Mouse (Mus musculus) heart, postnatal 4 days (tissue): Measurements from ENCODE around the gene Agbl5. TPM values are rescaled to one million over a fixed set of nuclear protein-coding genes. Genes with fewer than 3 reads are reported as not detected.

Experiments
- DNase-seq: peaks from one replicate; pipeline ENCODE4 v3.0.0; 2021
- total RNA-seq, 2 experiments: library from RNA; stranded (reverse); gene quantifications; 2 replicates each; pipeline ENCODE4 v1.2.3; 2021

Gene Agbl5
- total RNA-seq, 2 experiments from 2014 or later = 11.8 to 12.7 TPM

- no peak for DNase-seq
Observed at GRCm38 (mm10) chr5:30954065-30954464, 65.6 kb downstream of the Agbl5 start.

- no peak for DNase-seq
Observed at GRCm38 (mm10) chr5:30954556-30954955, 66.1 kb downstream of the Agbl5 start.

GRCm38 (mm10) chr5:30955751-30956150, 67.3 kb downstream of the Agbl5 start:
- no peak for DNase-seq

Other genes with a start within 250 kb of the Agbl5 start
- 10 to 100 TPM; 35.1 to 38.5 TPM for gene Slc35f6, start 240.8 kb upstream of the Agbl5 start, total RNA-seq
- 100 to 1,000 TPM; 141 to 145 TPM for gene Cenpa, start 221.9 kb upstream of the Agbl5 start, total RNA-seq
- gene Dpysl5, start 177.1 kb upstream of the Agbl5 start, total RNA-seq = 1 to 10 TPM; 1.6 to 2.0 TPM
- gene Mapre3, start 74.1 kb upstream of the Agbl5 start, total RNA-seq = 10 to 100 TPM; 16.2 to 18.9 TPM
- 10 to 100 TPM; 44.4 to 50.0 TPM for gene Tmem214, start 20.7 kb upstream of the Agbl5 start, total RNA-seq
- gene Ost4, start 19.1 kb downstream of the Agbl5 start, total RNA-seq = 100 to 1,000 TPM; 170 TPM
- gene Emilin1, start 24.7 kb downstream of the Agbl5 start, total RNA-seq = 10 to 100 TPM; 83.4 to 93.2 TPM
- gene Khk, start 32.7 kb downstream of the Agbl5 start, total RNA-seq = 1 to 10 TPM; 6.4 to 9.2 TPM
- under 1 TPM; 0.67 to 0.77 TPM for gene Cgref1, start 56.9 kb downstream of the Agbl5 start, total RNA-seq
- gene Preb, start 71.7 kb downstream of the Agbl5 start, total RNA-seq = 10 to 100 TPM; 62.3 to 68.4 TPM
- under 1 TPM; 0.23 to 0.26 TPM for gene Tcf23, start 80.0 kb downstream of the Agbl5 start, total RNA-seq
- gene Atraid, start 159.6 kb downstream of the Agbl5 start, total RNA-seq = 10 to 100 TPM; 46.0 to 53.7 TPM
- gene Slc5a6, start 160.2 kb downstream of the Agbl5 start, total RNA-seq = 1 to 10 TPM; 7.0 to 7.2 TPM
- 10 to 100 TPM; 33.5 to 40.7 TPM for gene Cad, start 166.1 kb downstream of the Agbl5 start, total RNA-seq
- not detected for gene Dnajc5g, start 217.6 kb downstream of the Agbl5 start, total RNA-seq
- gene Slc30a3, start 219.5 kb downstream of the Agbl5 start, total RNA-seq = under 1 TPM in 1 of 2 experiments, not detected in 1; 0.24 TPM
- gene Trim54, start 228.0 kb downstream of the Agbl5 start, total RNA-seq = 10 to 100 TPM; 33.4 to 35.6 TPM